Mouse (Mus musculus) embryo, embryonic 9.5 days (tissue): ENCODE results near the gene Mpp2.

ENCODE experiments used
- DNase-seq: peaks from one replicate; pipeline ENCODE4 v3.0.0-alpha.2; 2017; ENCODE audit errors: extremely low spot score

Mpp2 gene

GRCm38 (mm10) chr11:102072729-102073128 is 15.6 kb downstream of the Mpp2 start:
- no peak for DNase-seq

GRCm38 (mm10) chr11:102070426-102070825 is 17.9 kb downstream of the Mpp2 start:
- no peak for DNase-seq

GRCm38 (mm10) chr11:102069633-102070032 is 18.7 kb downstream of the Mpp2 start:
- DNase-seq = no peak

GRCm38 (mm10) chr11:102068969-102069368 is 19.3 kb downstream of the Mpp2 start:
- DNase-seq = no peak

- DNase-seq = no peak
Observed at GRCm38 (mm10) chr11:102063076-102063475, 25.2 kb downstream of the Mpp2 start.

GRCm38 (mm10) chr11:102061941-102062473 is 26.3 kb downstream of the Mpp2 start:
- DNase-seq = no peak

- DNase-seq = peak; percentile 85
Observed at GRCm38 (mm10) chr11:102061236-102061940, 26.9 kb downstream of the Mpp2 start.

GRCm38 (mm10) chr11:102053847-102054246 is 34.5 kb downstream of the Mpp2 start:
- peak; percentile 54 for DNase-seq

GRCm38 (mm10) chr11:102053183-102053582 is 35.1 kb downstream of the Mpp2 start:
- DNase-seq = no peak

GRCm38 (mm10) chr11:102052697-102053096 is 35.6 kb downstream of the Mpp2 start:
- DNase-seq = no peak

GRCm38 (mm10) chr11:102051954-102052353 is 36.4 kb downstream of the Mpp2 start:
- no peak for DNase-seq

GRCm38 (mm10) chr11:102051541-102051940 is 36.8 kb downstream of the Mpp2 start:
- DNase-seq = no peak

GRCm38 (mm10) chr11:102049875-102050482 is 38.3 kb downstream of the Mpp2 start:
- no peak for DNase-seq

GRCm38 (mm10) chr11:102046607-102047006 is 41.7 kb downstream of the Mpp2 start:
- no peak for DNase-seq

- DNase-seq = no peak
Observed at GRCm38 (mm10) chr11:102044691-102045212, 43.6 kb downstream of the Mpp2 start.

GRCm38 (mm10) chr11:102043381-102043780 is 44.9 kb downstream of the Mpp2 start:
- no peak for DNase-seq

- no peak for DNase-seq
Observed at GRCm38 (mm10) chr11:102042971-102043370, 45.3 kb downstream of the Mpp2 start.

- DNase-seq = no peak
Observed at GRCm38 (mm10) chr11:102041350-102041949, 46.9 kb downstream of the Mpp2 start, which contains the start of gene Cd300lg. Gene Cd300lg, plus strand, starts transcription at chr11:102041509.

GRCm38 (mm10) chr11:102040646-102041045 is 47.7 kb downstream of the Mpp2 start:
- DNase-seq = no peak

- DNase-seq = peak; percentile 93
Observed at GRCm38 (mm10) chr11:102040138-102040524, 48.2 kb downstream of the Mpp2 start.

- no peak for DNase-seq
Observed at GRCm38 (mm10) chr11:102039487-102040137, 48.7 kb downstream of the Mpp2 start.

GRCm38 (mm10) chr11:102037789-102038188 is 50.5 kb downstream of the Mpp2 start:
- no peak for DNase-seq
